Mouse (Mus musculus): ENCODE data around the gene Tmem167b. TPM values are rescaled to one million over a fixed set of nuclear protein-coding genes. Genes with fewer than 3 reads are reported as not detected.
A peak's percentile ranks its signal among the peaks of the same experiment; 100 is the strongest.

The Tmem167b gene
- polyA plus RNA-seq (2015; fragmentation: Nextera tagmentation; extraction: Ambion mirVana) = 46.3 and 47.5 TPM in 2 replicates

DNA sequence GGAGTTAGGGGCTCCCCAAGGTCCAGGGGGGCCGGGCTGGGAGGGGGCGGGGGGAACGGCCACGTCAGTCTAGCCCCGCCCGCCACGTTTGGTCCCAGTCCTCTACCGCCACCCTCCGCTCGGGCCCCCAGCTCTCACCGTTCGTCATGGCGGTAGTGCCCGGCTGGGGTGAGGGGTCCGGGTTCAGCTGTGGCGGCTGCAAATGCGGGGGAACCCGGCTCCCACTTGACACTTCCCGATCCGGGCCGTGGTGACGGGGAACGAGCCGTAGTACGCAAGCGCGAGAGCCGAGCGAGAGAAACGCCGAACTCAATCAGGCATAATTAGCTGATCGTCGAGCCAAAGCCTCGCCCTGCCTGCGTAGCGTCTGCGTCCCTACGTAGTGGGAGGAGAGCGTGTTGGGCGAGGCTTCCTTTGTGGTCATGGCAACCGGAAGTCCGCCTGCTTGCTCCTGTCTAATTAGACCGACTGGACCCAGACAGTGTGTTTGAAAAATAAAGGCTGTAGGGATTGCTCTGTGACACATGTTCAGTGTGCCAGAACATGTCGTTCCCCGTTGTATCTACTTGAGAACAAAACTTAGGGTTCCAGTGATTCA is at the start of gene Tmem167b:
TSS of gene Tmem167b (minus strand) at position 334 of the 598 bp plus-strand sequence.
- Histone ChIP-seq H3K27ac (replicated peaks) (peak within 1 kb of the TSS; percentile 91), H3K36me3 (peaks cover 31% of the 10 kb centered on the region), H3K4me1 (peaks cover 22% of the 10 kb centered on the region), H3K4me2 (peak within 1 kb of the TSS; percentile 89), H3K9me3 (replicated peaks) (no peaks in the 10 kb centered on the region), H3K27me3 (replicated peaks) (no peaks in the 10 kb centered on the region), H3K9ac (replicated peaks) (peak within 1 kb of the TSS; percentile 66), H3K4me3 (replicated peaks) (peak within 1 kb of the TSS; percentile 67)
- ATAC-seq (ENCODE audit: low FRiP score) = peak; percentile 98
- whole genome bisulfite sequencing = under 1% methylated on average over 45 of the region's 45 CpGs

DNA sequence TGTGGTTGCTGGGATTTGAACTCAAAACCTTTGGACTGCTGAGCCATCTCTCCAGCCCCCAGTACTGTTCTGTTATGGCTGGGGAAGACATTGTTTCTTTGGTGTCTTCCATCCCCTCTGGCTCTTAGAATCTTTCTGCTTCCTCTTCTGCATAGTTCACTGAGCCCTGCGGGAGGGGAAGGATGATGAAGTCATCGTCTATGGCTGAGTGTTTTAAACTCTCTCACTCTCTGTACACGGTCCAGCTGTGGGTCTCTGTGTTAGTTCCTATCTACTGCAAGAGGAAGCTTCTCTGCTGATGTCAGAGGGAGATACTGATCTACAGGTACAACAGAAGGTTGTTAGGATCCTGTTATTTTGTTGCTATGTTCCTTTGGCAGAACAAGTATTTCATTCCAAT is 46.6 kb upstream of the Tmem167b start:
- ATAC-seq (ENCODE audit: low FRiP score) = no peak
- H3K9ac ChIP-seq (replicated peaks) = no peak overlapping the region
- no peak overlapping the region for H3K4me3 ChIP-seq (replicated peaks)
- H3K27ac ChIP-seq (replicated peaks) = no peak overlapping the region
- H3K4me1 ChIP-seq = no peaks in the 10 kb centered on the region
- WGBS = 69% methylated on average over 3 of the region's 3 CpGs
- H3K9me3 ChIP-seq (replicated peaks) = no peaks in the 10 kb centered on the region
- no peak overlapping the region for H3K4me2 ChIP-seq
- H3K27me3 ChIP-seq (replicated peaks) = no peaks in the 10 kb centered on the region
- H3K36me3 ChIP-seq = peaks cover 18% of the 10 kb centered on the region

DNA sequence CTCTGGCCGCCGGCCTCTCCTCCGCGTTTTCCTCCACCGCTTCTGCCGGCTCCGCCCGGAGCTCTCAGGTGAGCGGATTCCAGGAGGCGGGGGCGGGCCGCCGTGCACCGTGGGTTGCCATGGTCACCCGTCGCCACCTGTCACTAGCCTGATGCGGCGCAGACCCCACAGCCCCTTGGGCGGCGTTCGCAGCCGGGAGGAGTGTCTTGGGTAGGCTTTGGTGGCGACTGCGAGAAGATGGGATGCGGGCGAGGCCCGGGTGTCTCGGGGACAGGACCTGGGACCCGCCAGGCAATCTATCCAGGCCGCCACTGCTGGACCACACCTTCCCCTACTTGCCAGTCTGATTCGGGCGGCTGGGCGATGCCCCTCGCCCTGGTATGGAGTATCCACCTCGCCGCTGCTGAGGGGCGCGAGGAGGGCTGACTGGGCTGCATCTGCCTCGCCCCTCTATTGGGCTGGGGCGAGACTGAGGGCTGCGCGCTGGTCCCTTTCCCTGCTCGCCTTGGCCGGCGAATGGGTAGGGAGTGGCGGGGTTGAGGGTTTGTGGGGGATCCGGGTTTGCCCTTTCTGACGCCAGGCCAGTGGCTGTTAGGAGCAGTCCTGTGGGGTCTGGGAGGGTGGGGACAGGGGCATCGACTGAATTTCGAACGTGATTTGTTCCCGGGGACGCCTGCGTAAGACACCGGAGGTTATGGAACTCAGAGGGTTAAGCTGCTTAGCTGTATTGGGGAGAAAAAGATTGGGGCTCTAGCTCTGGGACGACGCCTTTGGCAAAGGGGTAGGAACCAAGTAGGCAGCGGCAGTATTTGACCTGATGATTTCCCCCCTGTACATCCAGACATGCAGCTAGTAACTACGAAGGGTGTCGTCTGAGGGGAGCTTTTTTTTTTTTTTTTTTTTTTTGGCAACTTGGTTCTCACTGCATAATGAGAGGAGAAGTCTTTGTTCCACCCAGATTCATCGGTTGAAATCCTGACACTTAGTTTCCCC is 29.6 kb upstream of the Tmem167b start:
- H3K36me3 ChIP-seq = no peaks in the 10 kb centered on the region
- peak overlapping the region; percentile 90 for H3K9ac ChIP-seq (replicated peaks)
- peak; percentile 86 for ATAC-seq (ENCODE audit: low FRiP score)
- no peaks in the 10 kb centered on the region for H3K27me3 ChIP-seq (replicated peaks)
- peaks cover 19% of the 10 kb centered on the region for H3K4me1 ChIP-seq
- WGBS = under 1% methylated on average over 61 of the region's 61 CpGs
- peak overlapping the region; percentile 96 for H3K27ac ChIP-seq (replicated peaks)
- peak overlapping the region; percentile 94 for H3K4me3 ChIP-seq (replicated peaks)
- peak overlapping the region; percentile 74 for H3K4me2 ChIP-seq
- no peaks in the 10 kb centered on the region for H3K9me3 ChIP-seq (replicated peaks)

DNA sequence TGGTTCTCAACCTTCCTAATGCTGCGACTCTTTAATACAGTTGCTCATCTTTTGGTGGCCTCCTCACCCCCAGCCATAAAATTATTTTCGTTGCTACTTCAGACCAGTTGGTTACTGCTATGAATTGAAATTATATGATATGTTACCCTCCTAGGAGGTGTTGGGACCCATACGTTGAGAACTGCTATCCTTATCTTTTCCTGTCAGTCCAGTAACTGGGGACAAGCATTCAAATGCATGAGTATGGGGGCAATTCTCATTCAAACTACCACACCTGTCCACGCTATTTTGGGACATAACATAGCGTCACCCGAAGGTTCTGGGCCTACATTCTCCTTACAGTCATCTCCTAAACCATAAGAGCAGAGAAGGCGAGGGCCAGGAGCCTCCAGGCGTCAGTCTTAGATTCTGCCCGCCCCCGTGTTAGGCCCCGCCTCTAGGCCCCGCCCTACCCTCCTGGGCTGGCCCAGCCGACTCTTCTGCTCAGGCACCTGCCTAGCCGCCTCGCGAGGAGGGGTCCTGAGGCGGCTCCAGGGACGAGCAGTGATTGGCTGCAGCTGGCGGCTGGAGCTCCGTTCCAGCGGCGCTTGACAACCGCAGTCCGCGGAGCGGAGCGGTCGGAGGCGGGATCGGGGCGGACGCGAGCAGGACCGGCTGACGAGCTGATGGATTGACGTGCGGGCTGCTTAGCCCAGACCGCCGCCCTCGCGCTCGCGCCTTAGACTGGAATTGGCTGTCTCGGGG is 28.7 kb upstream of the Tmem167b start, which contains the start of gene Wdr47:
TSS of gene Wdr47 (plus strand) at position 494 of the 744 bp plus-strand sequence.
- H3K4me2 ChIP-seq = peak within 1 kb of the TSS; percentile 74
- no peaks in the 10 kb centered on the region for H3K9me3 ChIP-seq (replicated peaks)
- ATAC-seq (ENCODE audit: low FRiP score) = peak; percentile 99
- H3K9ac ChIP-seq (replicated peaks) = peak within 1 kb of the TSS; percentile 90
- peak within 1 kb of the TSS; percentile 94 for H3K4me3 ChIP-seq (replicated peaks)
- H3K27ac ChIP-seq (replicated peaks) = peak within 1 kb of the TSS; percentile 96
- WGBS = 5% methylated on average over 44 of the region's 44 CpGs
- H3K36me3 ChIP-seq = no peaks in the 10 kb centered on the region
- H3K4me1 ChIP-seq = peaks cover 19% of the 10 kb centered on the region
- H3K27me3 ChIP-seq (replicated peaks) = no peaks in the 10 kb centered on the region

DNA sequence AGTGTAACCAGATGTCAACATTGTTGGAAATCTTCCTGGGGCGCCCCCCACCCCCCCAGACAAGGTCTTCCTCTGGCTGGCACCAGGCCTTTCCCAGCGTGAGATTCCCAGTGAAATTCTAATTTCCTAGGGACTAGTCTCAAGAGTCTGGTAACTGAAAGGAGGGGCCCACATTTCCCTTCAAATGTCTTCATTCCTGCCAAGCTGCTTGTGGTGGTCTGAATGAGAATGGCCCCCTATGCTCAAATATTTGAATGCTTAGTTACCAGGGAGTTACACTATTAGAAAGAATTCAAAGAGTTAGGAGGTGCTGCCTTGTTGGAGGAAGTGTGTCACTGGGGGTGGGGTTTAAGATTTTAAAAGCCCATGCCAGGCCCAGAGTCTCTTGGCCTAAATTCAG is 26.2 kb upstream of the Tmem167b start:
- no peak overlapping the region for H3K4me2 ChIP-seq
- H3K27me3 ChIP-seq (replicated peaks) = no peaks in the 10 kb centered on the region
- no peak overlapping the region for H3K9ac ChIP-seq (replicated peaks)
- no peak for ATAC-seq (ENCODE audit: low FRiP score)
- H3K4me3 ChIP-seq (replicated peaks) = no peak overlapping the region
- no peaks in the 10 kb centered on the region for H3K9me3 ChIP-seq (replicated peaks)
- no peaks in the 10 kb centered on the region for H3K36me3 ChIP-seq
- WGBS = 37% methylated on average over 2 of the region's 2 CpGs
- no peak overlapping the region for H3K27ac ChIP-seq (replicated peaks)
- H3K4me1 ChIP-seq = peaks cover 14% of the 10 kb centered on the region

DNA sequence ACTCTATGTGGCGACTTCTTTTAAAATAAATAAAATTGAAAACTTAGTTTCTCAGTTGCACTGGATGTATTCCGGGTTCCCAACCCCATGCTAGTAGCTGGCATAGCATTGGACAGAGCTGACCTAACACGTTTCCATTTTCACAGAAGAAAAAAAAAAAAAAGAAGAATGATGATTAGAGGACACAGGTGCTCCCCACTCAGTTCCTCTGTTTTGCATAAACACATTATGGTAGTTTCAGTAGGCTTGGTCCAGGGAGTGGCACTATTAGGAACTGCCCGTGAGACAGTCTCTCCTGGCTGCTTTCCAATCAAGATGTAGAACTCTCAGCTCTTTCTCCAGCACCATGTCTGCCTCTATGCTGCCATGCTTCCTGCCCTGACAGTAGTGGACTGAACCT is 22.3 kb upstream of the Tmem167b start:
- no peak overlapping the region for H3K4me3 ChIP-seq (replicated peaks)
- no peaks in the 10 kb centered on the region for H3K36me3 ChIP-seq
- WGBS = 84% methylated on average over 4 of the region's 4 CpGs
- ATAC-seq (ENCODE audit: low FRiP score) = no peak
- no peak overlapping the region for H3K27ac ChIP-seq (replicated peaks)
- no peak overlapping the region for H3K9ac ChIP-seq (replicated peaks)
- no peaks in the 10 kb centered on the region for H3K9me3 ChIP-seq (replicated peaks)
- no peaks in the 10 kb centered on the region for H3K4me1 ChIP-seq
- no peaks in the 10 kb centered on the region for H3K27me3 ChIP-seq (replicated peaks)
- H3K4me2 ChIP-seq = no peak overlapping the region

DNA sequence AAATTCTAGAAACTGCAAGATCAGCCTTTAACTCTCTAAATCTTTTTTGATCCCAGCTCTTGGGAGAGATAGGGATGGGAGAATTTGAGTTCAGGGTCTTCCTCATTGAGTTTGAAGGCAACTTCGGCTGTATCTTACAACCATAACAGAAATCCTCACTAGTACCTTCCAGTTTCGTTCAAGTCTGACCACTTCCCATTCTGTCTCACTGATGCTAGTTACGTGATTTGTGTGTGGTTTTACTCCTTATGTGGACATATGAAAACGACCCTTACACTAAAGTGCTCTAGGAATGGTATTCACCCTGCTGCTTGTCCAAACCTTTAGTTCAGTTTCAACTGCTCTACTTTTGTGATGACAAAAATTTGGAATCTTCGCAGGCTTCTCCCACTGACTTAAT is 11.8 kb upstream of the Tmem167b start:
- no peak overlapping the region for H3K4me2 ChIP-seq
- no peak for ATAC-seq (ENCODE audit: low FRiP score)
- no peaks in the 10 kb centered on the region for H3K9me3 ChIP-seq (replicated peaks)
- no peak overlapping the region for H3K9ac ChIP-seq (replicated peaks)
- no peaks in the 10 kb centered on the region for H3K27me3 ChIP-seq (replicated peaks)
- no peak overlapping the region for H3K4me3 ChIP-seq (replicated peaks)
- 95% methylated on average over 5 of the region's 5 CpGs for WGBS
- H3K36me3 ChIP-seq = no peaks in the 10 kb centered on the region
- peaks cover 20% of the 10 kb centered on the region for H3K4me1 ChIP-seq
- H3K27ac ChIP-seq (replicated peaks) = no peak overlapping the region

DNA sequence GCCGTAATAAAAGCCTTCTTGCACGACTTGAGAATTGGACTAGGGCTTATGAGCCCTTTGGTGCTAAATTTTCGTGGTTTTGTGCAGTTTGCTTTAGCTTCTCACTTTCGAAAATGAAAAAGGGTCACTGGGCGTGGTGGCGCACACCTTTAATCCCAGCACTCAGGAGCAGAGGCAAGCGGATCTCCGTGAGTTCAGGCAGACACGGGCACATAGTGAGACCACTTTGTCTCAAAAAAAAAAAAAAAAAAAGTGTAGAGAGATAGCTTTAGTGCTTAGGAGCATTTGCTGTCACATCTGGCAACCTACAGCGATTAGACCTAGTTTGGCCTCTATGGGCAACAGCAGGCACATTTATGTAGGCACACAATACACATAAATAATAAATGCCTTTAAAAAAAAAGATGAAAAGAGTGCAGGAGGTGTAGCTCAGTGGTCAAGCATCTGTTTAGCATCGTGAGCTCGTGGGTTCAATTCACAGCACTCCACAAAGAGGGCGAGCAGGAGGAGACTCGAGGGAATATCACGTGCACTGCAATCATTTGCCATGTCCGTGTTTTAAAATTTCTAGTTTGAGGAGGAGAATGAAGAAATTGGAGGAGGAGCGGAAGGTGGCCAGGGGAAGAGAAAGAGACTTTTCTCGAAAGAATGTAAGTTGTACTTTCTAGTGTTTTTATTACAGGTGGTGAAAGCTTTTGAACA is 10.2 kb upstream of the Tmem167b start:
- Histone ChIP-seq H3K36me3 (no peaks in the 10 kb centered on the region), H3K27ac (replicated peaks) (peak overlapping the region; percentile 82), H3K9me3 (replicated peaks) (no peaks in the 10 kb centered on the region), H3K27me3 (replicated peaks) (no peaks in the 10 kb centered on the region), H3K9ac (replicated peaks) (peak overlapping the region; percentile 68), H3K4me2 (peak overlapping the region; percentile 80), H3K4me3 (replicated peaks) (peak overlapping the region; percentile 59), H3K4me1 (peaks cover 20% of the 10 kb centered on the region)
- no peak for ATAC-seq (ENCODE audit: low FRiP score)
- WGBS = 34% methylated on average over 18 of the region's 18 CpGs

DNA sequence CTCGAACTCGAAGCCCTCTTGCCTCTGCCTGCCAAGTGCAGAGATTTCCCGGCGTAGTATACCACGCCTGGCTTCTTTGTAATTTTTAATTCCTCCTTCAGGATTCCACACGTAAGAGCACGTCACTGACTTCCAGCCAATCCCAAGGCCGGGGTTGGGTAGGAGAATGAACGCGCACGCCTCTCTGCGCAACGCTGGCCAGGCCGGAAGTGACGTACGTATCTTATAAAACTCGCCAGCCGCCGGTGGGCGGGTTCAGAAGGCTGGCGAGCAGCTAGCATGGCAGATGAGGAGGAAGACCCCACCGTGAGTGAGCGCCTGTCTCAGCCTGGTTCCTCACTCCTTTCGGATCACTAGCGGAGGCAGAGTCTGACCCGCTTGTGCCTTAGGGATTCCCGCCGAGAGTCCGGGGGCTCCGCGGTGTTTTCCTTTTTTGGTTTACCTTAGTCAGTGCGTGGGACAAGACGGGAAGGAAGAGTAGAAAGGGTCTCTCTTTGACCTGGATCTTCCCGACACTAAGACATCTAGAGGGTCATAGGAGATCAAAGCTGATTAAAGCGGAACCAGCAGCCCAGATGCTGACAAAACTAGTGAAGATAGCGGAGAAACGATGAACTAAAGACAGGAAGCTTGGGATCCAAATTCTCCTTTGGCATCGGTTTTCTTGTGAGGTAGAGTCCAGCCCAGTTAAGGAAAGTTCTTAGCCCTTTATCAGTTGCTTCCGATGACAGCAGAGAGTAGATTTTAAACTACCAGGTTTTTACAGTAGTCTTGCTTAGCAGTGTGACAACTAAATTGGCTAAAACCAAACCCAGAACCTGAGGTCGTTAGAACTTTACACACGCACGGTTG is 9.4 kb upstream of the Tmem167b start, which contains the start of gene Taf13:
TSS of gene Taf13 (plus strand) at position 256 of the 852 bp plus-strand sequence.
- no peaks in the 10 kb centered on the region for H3K27me3 ChIP-seq (replicated peaks)
- H3K9me3 ChIP-seq (replicated peaks) = no peaks in the 10 kb centered on the region
- peak within 1 kb of the TSS; percentile 68 for H3K9ac ChIP-seq (replicated peaks)
- peaks cover 20% of the 10 kb centered on the region for H3K4me1 ChIP-seq
- peak within 1 kb of the TSS; percentile 59 for H3K4me3 ChIP-seq (replicated peaks)
- WGBS = under 1% methylated on average over 42 of the region's 42 CpGs
- H3K4me2 ChIP-seq = peak within 1 kb of the TSS; percentile 80
- peak; percentile 99 for ATAC-seq (ENCODE audit: low FRiP score)
- H3K36me3 ChIP-seq = no peaks in the 10 kb centered on the region
- peak within 1 kb of the TSS; percentile 82 for H3K27ac ChIP-seq (replicated peaks)

DNA sequence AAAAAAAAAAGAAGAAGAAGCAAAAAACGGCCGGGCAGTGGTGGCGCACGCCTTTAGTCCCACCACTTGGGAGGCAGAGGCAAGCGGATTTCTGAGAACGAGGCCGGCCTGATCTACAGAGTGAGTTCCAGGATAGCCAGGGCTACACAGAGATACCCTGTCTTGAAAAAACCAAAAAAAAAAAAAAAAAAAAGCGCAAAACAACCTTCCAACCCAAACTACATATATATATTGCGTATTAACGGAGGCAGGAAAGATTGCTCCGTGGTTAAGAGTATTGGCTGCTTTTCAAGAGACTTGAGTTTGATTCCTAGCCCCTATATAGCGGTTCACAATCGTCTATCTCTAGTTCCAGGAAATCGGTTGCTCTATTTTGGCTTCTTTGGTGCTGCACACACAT is 8.5 kb upstream of the Tmem167b start:
- H3K27me3 ChIP-seq (replicated peaks) = no peaks in the 10 kb centered on the region
- WGBS = 87% methylated on average over 14 of the region's 14 CpGs
- peak overlapping the region; percentile 59; the same call in 1 of the 2 replicates for H3K4me3 ChIP-seq (replicated peaks)
- peaks cover 20% of the 10 kb centered on the region for H3K4me1 ChIP-seq
- H3K9me3 ChIP-seq (replicated peaks) = no peaks in the 10 kb centered on the region
- no peak for ATAC-seq (ENCODE audit: low FRiP score)
- peak overlapping the region; percentile 80 for H3K4me2 ChIP-seq
- H3K36me3 ChIP-seq = no peaks in the 10 kb centered on the region
- no peak overlapping the region for H3K9ac ChIP-seq (replicated peaks)
- peak overlapping the region; percentile 82; the same call in 1 of the 2 replicates for H3K27ac ChIP-seq (replicated peaks)

Measured in neural tube, embryonic 15.5 days (tissue).